Mouse (Mus musculus) urinary bladder, postnatal 4 days (tissue): ENCODE data around the gene Tnp1.

Source experiments
- DNase-seq, 2 experiments: peaks; one replicate each; pipeline ENCODE4 v3.0.0; 2021 to 2022; ENCODE audit warnings: low spot score in 2 of 2

The Tnp1 gene

DNA sequence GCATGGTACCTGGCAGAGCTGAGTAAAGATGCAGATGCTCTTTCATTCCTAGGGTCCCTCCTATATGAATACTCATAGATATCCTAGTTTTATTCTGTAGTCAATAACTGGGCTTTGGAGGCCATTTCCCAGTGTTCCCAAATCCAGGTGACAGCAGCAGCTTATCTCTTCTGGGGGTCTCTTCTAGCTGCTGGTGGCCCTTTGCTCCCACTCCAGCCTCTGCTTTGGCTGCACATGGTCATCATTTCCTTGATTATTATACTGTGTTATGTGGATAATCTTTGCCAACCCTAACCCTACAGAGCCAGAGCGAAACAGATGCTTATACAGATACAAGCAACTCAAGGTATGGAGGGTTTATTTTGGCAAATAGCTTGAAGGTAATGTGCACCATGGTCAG is 8.9 kb downstream of the Tnp1 start:
- DNase-seq = no peak

DNA sequence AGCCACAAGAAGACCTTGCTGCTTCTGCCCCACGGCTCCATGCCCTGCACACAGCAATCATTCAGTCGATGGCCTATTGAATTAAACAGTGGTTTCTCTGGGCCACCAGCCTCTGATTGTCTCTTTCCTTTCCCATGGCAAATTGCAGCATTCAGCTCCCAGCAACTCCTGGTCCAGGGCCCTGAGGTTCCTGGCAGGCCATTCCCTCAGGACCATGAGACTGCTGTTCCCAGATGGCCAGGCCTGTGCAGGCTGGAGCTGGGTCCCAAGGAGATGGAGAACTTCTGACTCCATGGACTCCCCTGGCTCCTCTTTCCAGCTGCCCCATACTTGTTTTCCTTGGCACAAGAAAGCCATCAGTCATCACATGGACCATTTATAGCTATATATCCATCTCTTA is 10.8 kb downstream of the Tnp1 start:
- no peak for DNase-seq

DNA sequence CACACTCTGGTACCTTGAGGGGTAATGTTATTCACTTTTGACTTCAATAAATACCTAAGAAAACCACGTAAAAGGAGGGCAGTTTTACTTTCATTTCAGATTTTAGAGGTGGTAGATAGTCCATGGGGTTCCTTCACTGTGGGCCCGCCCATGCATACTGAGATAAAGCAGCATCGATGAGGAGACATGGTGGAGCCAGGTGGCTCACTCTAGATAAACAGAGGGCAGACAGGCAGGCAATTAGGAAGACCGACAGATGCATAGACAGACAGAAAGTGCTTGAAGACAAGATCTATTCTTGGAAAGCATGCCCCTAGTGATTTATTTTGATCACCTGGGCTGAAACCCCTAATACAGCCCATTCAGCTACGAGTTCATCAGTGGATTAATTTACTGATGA is 13.1 kb downstream of the Tnp1 start:
- no peak for DNase-seq

GRCm38 (mm10) chr1:73001961-73002360 is 13.7 kb downstream of the Tnp1 start:
- no peak for DNase-seq

DNA sequence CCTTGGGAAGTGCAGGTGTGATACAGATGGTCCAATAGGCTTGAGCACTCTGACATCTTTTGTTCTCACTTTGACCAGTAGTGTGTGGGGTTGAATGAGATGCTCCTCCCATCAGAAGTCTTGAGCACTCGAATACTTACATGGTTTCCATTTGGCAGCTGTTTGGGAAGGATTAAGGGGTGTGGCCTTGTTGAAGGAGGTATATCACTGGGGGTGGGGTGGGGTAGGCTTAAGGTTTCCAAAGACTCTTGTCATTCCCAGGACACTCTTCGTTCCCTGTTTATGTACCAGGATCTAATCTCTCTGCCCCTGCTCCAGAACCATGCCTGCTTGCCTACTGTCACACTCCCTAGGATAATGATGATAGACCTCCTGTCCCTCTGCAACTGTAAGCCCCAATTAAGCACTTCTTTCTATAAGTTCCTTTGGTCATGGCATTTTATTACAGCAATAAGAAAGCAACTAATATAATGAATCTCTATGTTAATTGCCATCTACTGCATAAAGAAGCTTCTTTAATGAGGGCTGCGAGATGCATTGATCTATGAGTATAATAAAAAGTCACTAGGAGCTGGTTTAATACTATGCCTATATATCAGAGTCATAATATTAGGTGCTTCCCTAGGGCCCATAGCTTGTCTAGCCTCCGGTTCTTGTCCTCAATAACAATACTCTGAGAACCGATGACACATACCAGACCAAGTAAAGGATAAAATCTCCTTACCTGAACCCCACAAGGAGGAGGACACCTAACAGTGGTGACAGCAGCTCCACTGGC is 20.8 kb downstream of the Tnp1 start:
- no peak for DNase-seq

DNA sequence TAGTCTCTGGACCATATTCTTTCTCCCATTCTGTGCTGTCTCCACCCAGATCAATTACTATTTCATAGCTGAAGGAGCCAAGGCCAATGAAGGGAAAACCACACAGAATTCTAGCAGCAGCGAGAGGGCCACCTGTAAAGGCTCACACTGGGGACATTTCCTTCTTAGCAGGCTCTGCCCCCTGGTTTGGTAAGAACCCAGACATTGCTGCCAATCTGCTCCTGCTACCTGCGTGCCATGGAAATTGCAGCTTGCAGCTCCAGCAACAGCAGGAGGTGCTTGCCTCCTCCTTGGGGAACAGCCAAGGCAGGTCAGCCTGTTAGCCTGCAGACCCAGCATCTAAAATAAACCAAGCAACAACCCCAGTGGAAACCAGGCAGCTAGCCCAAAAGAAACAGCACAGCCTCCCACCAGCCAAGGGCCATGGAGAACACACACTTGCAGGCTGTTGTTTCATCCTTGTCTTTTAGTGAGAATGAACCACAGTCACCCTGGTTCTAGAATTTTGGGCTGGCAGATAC is 22.7 kb downstream of the Tnp1 start:
- DNase-seq = no peak

DNA sequence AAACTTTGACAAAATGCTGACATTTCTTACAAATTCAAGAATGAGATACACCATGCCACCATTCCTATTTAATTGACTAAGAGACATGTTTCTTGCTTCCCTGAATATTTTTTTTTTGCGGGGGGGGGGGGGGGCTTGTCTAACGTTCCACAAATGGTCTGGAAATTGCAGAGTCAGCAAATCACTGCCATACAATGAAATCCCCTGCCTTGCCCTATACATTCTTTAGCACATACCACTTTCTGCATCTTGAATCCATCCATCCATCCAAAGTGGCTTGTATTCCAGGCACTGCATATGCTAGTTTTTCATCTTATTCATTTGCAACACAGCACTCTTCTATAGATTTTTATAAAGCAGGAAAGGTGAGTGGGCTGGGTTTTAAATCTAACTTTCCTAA is 23.5 kb downstream of the Tnp1 start:
- no peak for DNase-seq

- no peak for DNase-seq
Observed at GRCm38 (mm10) chr1:72988904-72989303, 26.8 kb downstream of the Tnp1 start.

- no peak for DNase-seq
Observed at GRCm38 (mm10) chr1:72986715-72987114, 29.0 kb downstream of the Tnp1 start.

DNA sequence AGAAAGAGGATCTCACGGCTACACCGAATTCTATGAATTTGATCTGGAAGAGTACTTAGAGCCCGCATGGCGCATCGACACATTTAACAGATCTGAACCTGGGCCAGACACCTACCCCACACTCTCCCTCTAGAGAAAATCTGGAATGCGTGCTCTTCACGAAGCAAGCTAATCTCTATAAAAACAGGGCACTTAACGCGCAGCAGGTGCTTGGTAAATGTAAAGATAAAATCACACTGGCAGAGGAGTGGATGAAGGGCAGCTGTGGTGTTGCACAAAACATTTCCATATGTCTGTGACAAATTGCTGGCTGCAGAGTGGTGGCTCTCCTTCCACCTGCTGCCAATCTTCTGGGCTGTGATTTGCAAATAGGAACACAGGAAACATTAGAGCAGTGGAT is 36.8 kb downstream of the Tnp1 start:
- no peak for DNase-seq

DNA sequence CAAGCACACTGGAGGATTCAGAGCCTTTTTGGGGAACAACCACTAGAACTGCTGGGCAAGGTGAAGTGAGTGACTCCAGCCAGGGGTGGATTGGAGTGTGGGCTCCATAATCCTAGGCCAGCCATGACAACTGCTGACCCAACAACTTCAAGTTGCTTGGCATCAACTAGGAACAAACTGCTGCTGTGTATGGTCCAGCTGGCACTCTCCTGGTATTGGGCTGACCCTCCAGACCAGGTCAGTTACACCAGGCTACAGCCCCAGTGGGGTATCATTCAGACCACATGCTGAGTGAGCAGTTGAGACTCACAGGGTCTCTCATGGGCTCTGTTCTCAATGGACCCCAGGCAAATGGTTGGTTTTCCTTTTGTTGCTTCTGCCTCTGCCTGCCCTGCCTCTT is 41.5 kb downstream of the Tnp1 start:
- no peak for DNase-seq

DNA sequence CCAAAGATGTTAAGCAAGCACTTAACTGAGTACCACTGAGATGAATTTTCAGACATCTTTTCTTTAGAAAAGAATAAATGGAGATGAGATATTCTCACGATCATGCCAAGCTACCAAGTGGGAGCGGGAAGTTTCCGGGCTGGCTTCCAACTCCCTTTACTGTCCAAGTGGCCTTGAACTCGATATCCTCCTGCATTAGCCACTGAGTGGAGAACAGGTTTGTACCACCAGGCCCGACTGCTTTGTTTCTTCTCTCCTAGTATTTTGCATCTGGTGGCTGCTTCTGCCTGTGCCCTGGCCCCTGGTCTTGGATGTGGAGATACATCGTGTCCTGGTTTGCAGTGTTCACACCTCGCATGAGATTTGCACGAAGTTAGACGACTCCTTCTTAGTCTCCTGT is 45.2 kb downstream of the Tnp1 start:
- no peak for DNase-seq

GRCm38 (mm10) chr1:72969113-72969812 is 46.4 kb downstream of the Tnp1 start:
- DNase-seq = no peak

- no peak for DNase-seq
Observed at GRCm38 (mm10) chr1:72966423-72966822, 49.3 kb downstream of the Tnp1 start.
